Mouse (Mus musculus): ENCODE measurements around the gene Utp20. TPM values are rescaled to one million over a fixed set of nuclear protein-coding genes. Genes with fewer than 3 reads are reported as not detected.

Gene Utp20
- polyA plus RNA-seq, 1 experiment: 6.1 TPM

DNA sequence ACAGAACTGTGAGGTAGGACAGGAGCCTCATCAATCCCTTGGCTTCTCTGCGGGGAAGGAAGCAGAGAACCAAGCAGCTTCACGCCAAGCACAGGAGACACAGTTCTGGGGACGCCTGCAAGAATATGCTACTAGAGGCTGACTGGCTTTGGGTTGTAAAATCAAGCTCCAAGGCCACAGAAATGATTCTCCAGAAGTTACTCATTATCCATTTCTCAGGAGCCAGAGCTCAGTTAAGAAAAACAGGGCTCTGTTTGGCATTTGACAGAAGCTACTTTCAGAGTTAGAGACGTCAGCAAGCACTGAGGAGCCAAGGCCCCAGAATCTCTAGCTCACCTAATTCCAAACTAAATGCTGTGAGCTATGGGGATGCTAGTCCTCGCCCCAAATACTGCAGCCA is 14.9 kb downstream of the Utp20 start:
- H3K4me1 ChIP-seq (ENCODE audit: control insufficient read depth, insufficient read depth, low read length): no peaks in the 10 kb centered on the region
- H3K27ac ChIP-seq (ENCODE audit: control insufficient read depth, insufficient read depth, low read depth, low read length): no peak overlapping the region
- no peaks in the 10 kb centered on the region for H3K27me3 ChIP-seq (ENCODE audit: control insufficient read depth, insufficient read depth, low read length)
- TF ChIP-seq CTCF (IDR thresholded peaks at IDR 0.05; ENCODE audit: control insufficient read depth, insufficient read depth, insufficient replicate concordance, low read depth, low read length): no peak
- TF ChIP-seq POLR2A (IDR thresholded peaks at IDR 0.05; ENCODE audit: control insufficient read depth, low read depth, low read length): no peak
- no peak overlapping the region for H3K4me3 ChIP-seq (ENCODE audit: control insufficient read depth, low read depth, low read length)
- peaks cover 4% of the 10 kb centered on the region for H3K36me3 ChIP-seq (ENCODE audit: control insufficient read depth, insufficient read depth, low read length)

DNA sequence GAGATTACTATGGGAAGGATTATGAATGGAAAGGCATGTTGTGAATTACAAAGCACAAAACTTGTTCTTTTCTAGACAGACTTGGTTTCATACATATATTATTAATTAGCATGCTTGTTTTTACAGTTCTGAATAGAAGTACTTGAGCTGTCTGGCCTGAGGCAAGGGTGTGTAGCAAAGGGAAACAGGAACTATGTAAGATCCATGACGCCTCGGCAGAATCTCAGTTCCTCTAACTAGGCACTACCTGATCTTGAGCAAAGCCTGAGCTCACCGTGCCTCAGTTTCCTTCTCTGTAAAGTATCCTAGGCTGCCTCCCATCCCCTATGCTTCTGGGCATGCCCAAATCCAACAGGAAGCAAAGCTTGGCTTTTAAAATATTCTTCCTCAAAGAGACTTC is 24.4 kb downstream of the Utp20 start:
- Histone ChIP-seq H3K36me3 (ENCODE audit: control insufficient read depth, insufficient read depth, low read length) (peaks cover 5% of the 10 kb centered on the region), H3K4me1 (ENCODE audit: control insufficient read depth, insufficient read depth, low read length) (no peaks in the 10 kb centered on the region), H3K27me3 (ENCODE audit: control insufficient read depth, insufficient read depth, low read length) (no peaks in the 10 kb centered on the region), H3K4me3 (ENCODE audit: control insufficient read depth, low read depth, low read length) (no peak overlapping the region), H3K27ac (ENCODE audit: control insufficient read depth, insufficient read depth, low read depth, low read length) (no peak overlapping the region)
- TF ChIP-seq POLR2A (IDR thresholded peaks at IDR 0.05; ENCODE audit: control insufficient read depth, low read depth, low read length): no peak
- no peak for TF ChIP-seq CTCF (IDR thresholded peaks at IDR 0.05; ENCODE audit: control insufficient read depth, insufficient read depth, insufficient replicate concordance, low read depth, low read length)

DNA sequence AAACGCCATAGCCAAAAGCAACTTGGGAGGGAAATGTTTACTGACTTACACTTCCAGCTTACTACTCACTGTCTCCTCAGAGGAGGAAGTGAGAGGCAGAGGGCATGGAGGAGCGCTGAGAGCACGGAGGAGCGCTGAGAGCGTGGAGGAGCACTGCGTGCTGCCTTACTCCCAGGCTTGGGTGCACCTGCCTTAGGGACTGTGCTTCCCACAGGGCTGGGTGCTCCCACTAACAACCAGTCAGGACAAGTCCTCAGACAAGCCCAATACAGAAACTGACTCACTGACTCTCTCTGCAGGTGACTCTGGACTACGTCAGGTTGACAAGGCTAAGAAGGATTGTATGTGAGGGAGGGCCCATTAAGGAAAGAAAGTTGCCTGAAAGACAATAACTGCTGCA is 27.2 kb downstream of the Utp20 start:
- Histone ChIP-seq H3K27me3 (ENCODE audit: control insufficient read depth, insufficient read depth, low read length) (no peaks in the 10 kb centered on the region), H3K4me1 (ENCODE audit: control insufficient read depth, insufficient read depth, low read length) (no peaks in the 10 kb centered on the region), H3K36me3 (ENCODE audit: control insufficient read depth, insufficient read depth, low read length) (peaks cover 5% of the 10 kb centered on the region), H3K4me3 (ENCODE audit: control insufficient read depth, low read depth, low read length) (no peak overlapping the region), H3K27ac (ENCODE audit: control insufficient read depth, insufficient read depth, low read depth, low read length) (no peak overlapping the region)
- no peak for TF ChIP-seq POLR2A (IDR thresholded peaks at IDR 0.05; ENCODE audit: control insufficient read depth, low read depth, low read length)
- no peak for TF ChIP-seq CTCF (IDR thresholded peaks at IDR 0.05; ENCODE audit: control insufficient read depth, insufficient read depth, insufficient replicate concordance, low read depth, low read length)

DNA sequence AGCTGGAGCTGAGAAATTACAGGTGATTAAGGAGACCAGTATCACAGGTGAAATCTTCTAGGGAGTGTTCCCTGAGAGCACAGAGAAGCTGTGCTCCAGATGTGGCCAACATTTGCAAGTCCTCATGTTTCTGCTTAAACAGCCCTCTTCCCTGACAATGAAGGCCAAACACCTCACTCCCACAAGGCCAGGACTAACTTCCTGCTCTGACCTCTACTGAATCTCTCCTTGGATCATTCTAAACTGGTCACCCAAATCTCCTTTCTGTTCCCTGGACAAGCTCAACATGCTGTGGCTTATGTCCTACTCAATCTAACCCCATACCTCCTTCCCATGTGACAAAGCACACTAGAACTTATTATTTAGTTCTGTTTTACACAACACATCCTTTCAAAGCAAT is 29.2 kb downstream of the Utp20 start:
- H3K27ac ChIP-seq (ENCODE audit: control insufficient read depth, insufficient read depth, low read depth, low read length): no peak overlapping the region
- TF ChIP-seq CTCF (IDR thresholded peaks at IDR 0.05; ENCODE audit: control insufficient read depth, insufficient read depth, insufficient replicate concordance, low read depth, low read length): no peak
- no peak for TF ChIP-seq POLR2A (IDR thresholded peaks at IDR 0.05; ENCODE audit: control insufficient read depth, low read depth, low read length)
- no peaks in the 10 kb centered on the region for H3K4me1 ChIP-seq (ENCODE audit: control insufficient read depth, insufficient read depth, low read length)
- H3K4me3 ChIP-seq (ENCODE audit: control insufficient read depth, low read depth, low read length): no peak overlapping the region
- H3K27me3 ChIP-seq (ENCODE audit: control insufficient read depth, insufficient read depth, low read length): no peaks in the 10 kb centered on the region
- peaks cover 4% of the 10 kb centered on the region for H3K36me3 ChIP-seq (ENCODE audit: control insufficient read depth, insufficient read depth, low read length)

DNA sequence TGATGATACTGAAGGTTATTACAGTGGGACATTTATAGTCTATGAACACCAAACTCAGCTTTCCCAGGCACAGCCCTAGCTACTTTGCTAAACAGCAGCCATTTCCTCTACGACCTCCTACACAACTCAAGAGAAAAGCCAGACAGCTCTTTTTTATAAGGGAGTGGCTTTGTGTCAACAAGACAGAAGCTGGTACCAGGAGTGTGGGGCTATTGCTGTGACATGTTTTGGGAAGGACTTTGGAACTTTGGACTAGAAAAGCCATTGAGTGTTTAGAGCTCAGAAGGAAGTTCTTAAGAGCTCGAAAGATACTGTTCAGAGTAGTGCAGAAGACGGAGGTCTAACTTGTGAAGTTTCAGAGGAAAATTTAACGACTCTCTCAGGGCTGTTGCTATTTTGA is 29.7 kb downstream of the Utp20 start:
- H3K36me3 ChIP-seq (ENCODE audit: control insufficient read depth, insufficient read depth, low read length): peaks cover 4% of the 10 kb centered on the region
- TF ChIP-seq CTCF (IDR thresholded peaks at IDR 0.05; ENCODE audit: control insufficient read depth, insufficient read depth, insufficient replicate concordance, low read depth, low read length) (no peak), POLR2A (IDR thresholded peaks at IDR 0.05; ENCODE audit: control insufficient read depth, low read depth, low read length) (no peak)
- H3K4me1 ChIP-seq (ENCODE audit: control insufficient read depth, insufficient read depth, low read length): no peaks in the 10 kb centered on the region
- no peak overlapping the region for H3K4me3 ChIP-seq (ENCODE audit: control insufficient read depth, low read depth, low read length)
- H3K27ac ChIP-seq (ENCODE audit: control insufficient read depth, insufficient read depth, low read depth, low read length): no peak overlapping the region
- H3K27me3 ChIP-seq (ENCODE audit: control insufficient read depth, insufficient read depth, low read length): no peaks in the 10 kb centered on the region

DNA sequence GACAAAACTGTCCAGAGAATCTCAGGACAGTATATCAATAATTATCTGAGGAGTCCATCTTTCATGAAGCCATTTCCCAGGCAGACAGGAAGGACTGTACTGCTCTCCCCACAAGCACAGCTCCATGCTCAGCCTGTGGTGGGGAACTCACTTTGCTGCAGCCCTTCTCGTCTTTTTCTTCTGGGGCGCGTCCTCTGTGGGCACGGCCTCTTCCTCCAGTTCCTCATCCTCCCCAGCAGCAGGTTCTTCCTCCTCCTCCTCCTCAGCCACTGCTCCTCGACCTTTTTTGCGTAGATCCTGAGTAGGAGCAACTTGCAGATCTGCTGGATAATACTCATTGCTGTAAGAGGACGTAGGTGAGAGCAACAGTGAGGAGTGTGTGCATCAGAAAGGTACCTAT is 31.4 kb downstream of the Utp20 start:
- no peaks in the 10 kb centered on the region for H3K4me1 ChIP-seq (ENCODE audit: control insufficient read depth, insufficient read depth, low read length)
- H3K4me3 ChIP-seq (ENCODE audit: control insufficient read depth, low read depth, low read length): no peak overlapping the region
- peaks cover 3% of the 10 kb centered on the region; the same call in 1 of the 2 replicates for H3K36me3 ChIP-seq (ENCODE audit: control insufficient read depth, insufficient read depth, low read length)
- H3K27me3 ChIP-seq (ENCODE audit: control insufficient read depth, insufficient read depth, low read length): no peaks in the 10 kb centered on the region
- H3K27ac ChIP-seq (ENCODE audit: control insufficient read depth, insufficient read depth, low read depth, low read length): no peak overlapping the region
- TF ChIP-seq CTCF (IDR thresholded peaks at IDR 0.05; ENCODE audit: control insufficient read depth, insufficient read depth, insufficient replicate concordance, low read depth, low read length) (no peak), POLR2A (IDR thresholded peaks at IDR 0.05; ENCODE audit: control insufficient read depth, low read depth, low read length) (no peak)

DNA sequence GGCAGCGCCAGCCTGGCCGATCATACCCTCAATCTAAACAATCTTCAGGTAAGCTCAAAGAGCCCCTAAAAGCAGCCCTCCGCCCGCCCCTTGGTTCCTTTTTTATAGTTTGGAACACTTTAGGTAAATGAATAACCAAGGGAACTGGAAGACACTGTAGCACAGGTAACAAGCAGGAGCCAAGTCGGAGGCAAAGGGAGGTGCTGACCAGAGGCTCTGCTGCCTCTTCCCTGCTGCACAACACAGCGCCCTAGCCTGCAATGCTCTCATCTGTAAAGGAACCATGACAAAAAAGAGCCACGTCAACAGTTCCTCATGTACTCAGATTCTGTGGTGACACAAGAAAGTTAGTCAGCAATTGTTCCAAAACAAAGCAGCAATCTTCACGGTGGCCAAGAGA is 32.0 kb downstream of the Utp20 start:
- H3K36me3 ChIP-seq (ENCODE audit: control insufficient read depth, insufficient read depth, low read length): peaks cover 3% of the 10 kb centered on the region; the same call in 1 of the 2 replicates
- no peaks in the 10 kb centered on the region for H3K27me3 ChIP-seq (ENCODE audit: control insufficient read depth, insufficient read depth, low read length)
- TF ChIP-seq CTCF (IDR thresholded peaks at IDR 0.05; ENCODE audit: control insufficient read depth, insufficient read depth, insufficient replicate concordance, low read depth, low read length): no peak
- TF ChIP-seq POLR2A (IDR thresholded peaks at IDR 0.05; ENCODE audit: control insufficient read depth, low read depth, low read length): no peak
- H3K4me3 ChIP-seq (ENCODE audit: control insufficient read depth, low read depth, low read length): no peak overlapping the region
- H3K27ac ChIP-seq (ENCODE audit: control insufficient read depth, insufficient read depth, low read depth, low read length): no peak overlapping the region
- no peaks in the 10 kb centered on the region for H3K4me1 ChIP-seq (ENCODE audit: control insufficient read depth, insufficient read depth, low read length)

DNA sequence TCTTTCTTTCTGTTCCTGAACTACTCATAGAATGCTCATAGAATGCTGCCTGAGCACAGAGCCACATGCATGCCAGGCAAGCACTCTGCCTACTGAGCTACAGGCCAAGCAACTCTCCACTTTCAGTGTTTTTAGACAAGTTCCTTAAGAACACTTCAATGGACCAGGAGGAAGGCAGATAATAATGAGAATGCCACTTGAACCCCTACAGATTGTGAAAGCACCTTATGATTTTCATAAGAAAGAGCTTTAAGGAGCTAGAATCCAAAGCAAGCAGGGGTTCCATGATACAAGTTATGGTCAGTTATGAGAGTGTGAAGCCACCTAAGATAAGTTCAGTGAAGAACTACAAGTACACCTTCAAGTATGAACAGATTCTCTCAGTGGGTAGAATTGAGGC is 32.9 kb downstream of the Utp20 start:
- TF ChIP-seq POLR2A (IDR thresholded peaks at IDR 0.05; ENCODE audit: control insufficient read depth, low read depth, low read length) (no peak), CTCF (IDR thresholded peaks at IDR 0.05; ENCODE audit: control insufficient read depth, insufficient read depth, insufficient replicate concordance, low read depth, low read length) (no peak)
- H3K4me1 ChIP-seq (ENCODE audit: control insufficient read depth, insufficient read depth, low read length): no peaks in the 10 kb centered on the region
- no peaks in the 10 kb centered on the region for H3K27me3 ChIP-seq (ENCODE audit: control insufficient read depth, insufficient read depth, low read length)
- H3K4me3 ChIP-seq (ENCODE audit: control insufficient read depth, low read depth, low read length): no peak overlapping the region
- H3K27ac ChIP-seq (ENCODE audit: control insufficient read depth, insufficient read depth, low read depth, low read length): no peak overlapping the region
- H3K36me3 ChIP-seq (ENCODE audit: control insufficient read depth, insufficient read depth, low read length): peaks cover 3% of the 10 kb centered on the region; the same call in 1 of the 2 replicates
